Mouse (Mus musculus): ENCODE results near the gene Entpd4b.
"Not testable (repeated sequence)": the region's sequence is repeated elsewhere in the genome, so short reads cannot be mapped to it uniquely, and the experiment has no call there.

DNA sequence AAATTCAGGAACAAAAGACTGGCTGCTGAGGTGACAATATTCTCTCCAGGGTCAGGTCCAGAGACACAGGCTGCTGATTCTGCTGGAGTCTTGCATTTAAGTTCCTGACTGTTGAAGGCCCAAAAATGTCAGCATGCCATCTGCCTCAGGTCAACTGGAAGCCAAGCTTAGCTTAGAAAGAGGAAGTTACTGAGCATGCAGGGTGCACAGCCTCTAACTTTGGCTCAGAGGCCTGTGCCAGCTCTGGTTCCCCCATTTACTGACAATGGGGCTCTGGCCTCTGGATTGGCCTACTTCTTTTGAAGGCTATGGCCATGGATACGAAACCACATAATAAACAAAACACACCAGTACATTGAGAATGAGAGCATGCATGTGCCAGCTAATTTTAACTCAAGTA, 48.2 kb upstream of the Entpd4b start:
- TF ChIP-seq CTCF (IDR thresholded peaks at IDR 0.05; ENCODE audit: extremely low read depth, insufficient read depth, insufficient read length, insufficient replicate concordance); POLR2A (IDR thresholded peaks at IDR 0.05; ENCODE audit: low read depth, low read length): not testable (repeated sequence)
